Mouse (Mus musculus) spleen, adult 2 months (tissue): ENCODE measurements around the gene Pou2f2.

ENCODE experiments used
- CTCF ChIP-seq: fragments of 200-500 bp; IDR thresholded peaks from 2 replicates; pipeline ENCODE4 v1.5.1; 2011; ENCODE audit warnings: mild to moderate bottlenecking, inconsistent platforms; ENCODE audit not compliant: insufficient read depth, insufficient read length, insufficient replicate concordance; ENCODE audit errors: extremely low read depth
- POLR2A ChIP-seq: fragments of 200-500 bp; IDR thresholded peaks from 2 replicates; pipeline ENCODE4 v1.6.1; 2011; ENCODE audit warnings: low read depth, low read length, inconsistent platforms

DNA sequence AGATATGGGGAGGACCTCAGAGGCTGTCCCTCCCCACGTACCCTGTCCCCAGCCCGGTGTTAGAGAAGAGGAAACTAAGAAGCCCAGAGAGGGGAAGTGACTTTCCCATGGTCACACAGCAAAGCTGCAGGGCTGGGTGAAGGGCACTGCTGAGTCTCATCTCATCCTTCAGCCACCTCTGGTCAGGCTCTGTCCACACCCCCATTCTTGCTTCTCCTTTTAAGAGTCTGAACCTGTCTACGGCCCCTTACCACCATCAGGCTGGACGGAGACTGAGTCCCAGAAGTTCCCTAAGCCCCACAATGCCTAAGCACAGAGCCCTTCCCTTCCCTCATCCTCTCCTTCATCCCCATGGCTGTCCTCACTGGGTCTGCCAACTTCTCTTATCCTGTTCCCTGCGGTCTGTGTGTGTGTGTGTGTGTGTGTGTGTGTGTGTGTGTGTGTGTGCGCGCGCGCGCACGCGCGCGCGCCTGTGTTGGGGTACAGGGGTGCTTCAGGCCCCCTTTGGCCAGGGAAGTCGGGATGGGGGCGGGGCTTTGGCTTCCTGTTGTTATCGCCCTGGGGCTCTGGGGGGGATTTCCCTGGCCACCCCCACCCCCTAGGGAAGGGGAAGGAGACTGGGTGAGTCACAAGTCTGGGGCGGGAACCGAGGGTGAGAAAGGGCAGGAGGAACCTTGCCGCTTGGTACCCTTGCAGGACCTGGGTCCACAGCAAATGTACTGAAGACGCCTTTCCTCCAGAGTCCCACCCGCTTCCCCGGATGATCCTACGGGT is 59.3 kb downstream of the Pou2f2 start:
- TF ChIP-seq CTCF (no peak), POLR2A (no peak)
